Mouse (Mus musculus) embryo, embryonic 10.5 days (tissue): Measurements from ENCODE around the gene Atp9a.
"Not testable (repeated sequence)": the region's sequence is repeated elsewhere in the genome, so short reads cannot be mapped to it uniquely, and the experiment has no call there.

ENCODE experiments used
- DNase-seq: peaks from one replicate; pipeline ENCODE4 v3.0.0-alpha.2; 2015; ENCODE audit warnings: low spot score

Atp9a gene

DNA sequence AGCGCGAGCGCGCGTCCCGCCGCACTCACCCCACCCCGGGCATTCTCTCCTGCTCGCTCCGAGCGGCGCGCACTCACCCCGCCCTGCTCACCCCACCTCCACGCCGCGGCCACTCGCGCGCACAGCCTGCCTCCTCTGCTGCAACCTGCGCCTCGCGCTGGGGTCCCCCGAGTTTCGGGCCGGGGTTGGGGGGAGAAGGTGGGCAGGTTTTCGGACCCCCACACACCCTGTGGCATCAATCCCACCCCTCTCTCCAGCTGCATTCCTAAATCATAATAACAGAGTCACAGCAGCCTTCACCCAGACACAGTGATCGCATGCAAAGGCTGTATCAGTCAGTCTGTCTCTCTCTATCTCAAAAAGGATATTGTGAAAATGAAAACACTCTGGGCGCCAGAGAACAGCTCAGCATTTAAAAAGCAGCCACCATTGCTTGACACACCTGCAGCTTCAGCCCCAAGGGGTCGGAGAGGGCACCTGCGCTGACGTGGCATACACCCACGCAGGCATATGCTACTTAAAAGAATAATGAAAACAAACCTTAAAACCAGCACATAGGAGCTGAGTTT lies at the start of gene Atp9a:
Gene Atp9a, minus strand, starts transcription at position 351 of the 569 bp plus-strand sequence.
- peak; percentile 51 for DNase-seq

DNA sequence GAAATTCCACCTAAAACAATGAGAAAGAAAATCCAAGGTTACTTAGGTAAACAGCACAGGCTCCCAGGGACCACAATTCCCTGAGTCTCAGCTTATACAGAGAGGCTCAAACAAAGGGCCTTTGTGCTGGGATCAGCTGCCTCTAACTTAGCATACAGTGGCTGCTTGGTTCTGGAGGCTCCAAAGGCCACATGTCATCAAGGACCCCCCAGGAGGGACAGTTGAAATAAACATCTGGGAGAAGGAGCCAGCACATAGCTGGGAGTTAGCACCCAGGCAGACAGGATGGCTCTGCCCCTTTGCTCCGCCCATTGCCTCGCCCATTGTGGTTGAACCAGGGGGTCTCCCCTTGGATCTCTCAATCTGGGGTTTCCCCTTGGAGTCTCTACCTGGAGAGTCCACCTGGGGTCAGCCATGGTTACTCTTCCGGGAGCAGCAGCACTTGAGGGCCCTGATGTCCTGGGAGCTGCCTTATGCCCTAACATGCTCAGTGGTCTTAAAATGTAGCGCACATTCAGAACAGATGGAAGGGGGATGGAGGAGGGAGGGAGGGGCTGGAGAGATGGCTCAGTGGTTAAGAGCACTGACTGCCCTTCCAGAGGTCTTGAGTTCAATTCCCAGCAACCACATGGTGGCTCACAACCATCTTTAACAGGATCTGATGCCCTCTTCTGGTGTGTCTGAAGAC lies 49.0 kb upstream of the Atp9a start:
- DNase-seq = peak; percentile 80

DNA sequence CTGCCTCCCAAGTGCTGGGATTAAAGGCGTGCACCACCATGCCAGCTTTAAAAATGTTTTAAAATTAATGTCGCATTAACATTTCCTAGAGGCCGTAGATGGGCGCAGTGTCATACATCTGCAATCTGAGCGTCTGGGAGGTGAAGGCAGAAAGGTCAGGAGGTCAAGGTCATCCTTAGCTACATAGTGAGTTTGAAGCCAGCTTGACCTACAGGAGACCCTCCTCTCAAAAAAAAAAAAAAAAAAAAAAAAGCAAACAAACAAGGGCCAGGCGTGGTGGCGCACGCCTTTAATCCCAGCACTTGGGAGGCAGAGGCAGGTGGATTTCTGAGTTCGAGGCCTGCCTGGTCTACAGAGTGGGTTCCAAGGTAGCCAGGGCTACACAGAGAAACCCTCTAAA lies 44.0 kb upstream of the Atp9a start:
- DNase-seq = no peak

DNA sequence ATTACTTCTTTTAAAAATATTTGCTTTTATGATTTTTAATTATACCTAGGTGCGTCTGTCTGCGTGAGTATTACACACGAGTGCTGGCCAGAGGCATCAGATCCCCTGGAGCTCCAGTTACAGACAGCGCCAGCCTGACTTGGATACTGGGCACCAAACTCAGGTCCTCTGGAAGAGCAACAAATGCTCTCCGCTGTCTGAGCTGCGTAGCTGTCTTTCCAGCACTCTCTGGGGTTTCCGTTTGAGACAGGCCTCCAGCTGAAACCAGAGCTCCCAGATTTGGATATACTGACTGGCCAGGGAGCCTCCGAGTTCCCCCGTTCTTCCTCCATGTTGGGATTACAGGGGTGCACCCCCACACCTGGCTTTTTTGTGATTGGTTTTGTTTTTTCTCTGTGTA lies 38.4 kb upstream of the Atp9a start:
- DNase-seq = peak; percentile 29

DNA sequence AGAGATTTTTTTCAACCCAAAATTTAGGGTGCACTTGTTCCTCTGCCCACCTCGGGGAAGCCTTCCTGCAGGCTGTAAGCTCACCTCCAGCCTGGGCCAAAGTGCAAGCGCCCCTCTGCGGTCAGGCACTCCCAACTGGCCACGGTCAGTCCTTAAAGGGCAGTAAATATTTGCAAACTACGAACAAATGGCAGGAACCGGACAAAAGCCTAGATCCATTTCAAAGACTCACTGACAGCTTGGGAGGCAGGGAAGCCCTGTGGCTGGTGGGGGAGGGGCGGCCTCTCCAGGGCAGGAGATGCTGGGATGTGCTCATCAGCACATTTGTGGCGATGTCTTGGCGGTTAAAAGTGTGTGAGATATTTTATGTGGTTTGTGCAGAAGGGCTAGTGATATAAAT lies 37.8 kb upstream of the Atp9a start:
- DNase-seq = peak; percentile 72

DNA sequence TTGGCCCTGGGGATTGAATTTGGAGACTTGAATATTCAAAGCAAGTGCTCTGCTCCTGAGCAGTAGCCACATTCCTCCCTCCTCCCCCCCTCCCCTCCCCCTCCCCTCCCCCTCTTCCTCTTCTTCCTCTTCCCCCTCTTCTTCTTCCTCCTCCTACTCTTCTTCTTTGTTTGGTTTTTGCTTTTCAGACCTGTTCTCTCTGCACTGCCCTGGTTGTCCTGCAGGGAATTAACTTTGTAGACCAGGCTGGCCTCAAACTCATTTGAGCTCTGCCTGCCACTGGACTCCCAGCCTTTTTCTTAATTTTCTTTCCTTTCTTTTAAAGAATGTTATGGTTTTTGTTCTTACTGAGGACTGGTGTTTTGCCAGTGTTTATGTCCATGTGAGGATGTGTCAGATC lies 35.3 kb upstream of the Atp9a start:
- DNase-seq = no peak

DNA sequence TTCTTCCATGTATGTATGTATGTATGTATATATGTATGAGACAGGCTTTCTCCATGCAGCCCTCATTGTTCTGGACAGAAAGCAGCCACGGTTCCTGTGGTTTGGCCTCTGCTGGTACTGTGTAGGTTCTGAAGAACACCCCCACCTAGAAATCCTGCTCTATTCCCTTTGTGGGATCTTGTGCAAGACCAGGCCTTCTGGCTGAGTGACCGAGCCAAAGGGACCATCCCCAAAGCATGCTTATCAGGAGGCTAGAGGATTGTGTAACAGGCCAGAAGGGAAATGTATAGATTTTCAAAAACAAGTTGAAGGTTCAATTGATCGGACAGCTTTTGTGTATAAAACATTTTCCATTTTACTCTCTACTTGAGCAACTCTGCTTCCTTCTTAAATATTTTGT lies 34.0 kb upstream of the Atp9a start:
- no peak for DNase-seq

DNA sequence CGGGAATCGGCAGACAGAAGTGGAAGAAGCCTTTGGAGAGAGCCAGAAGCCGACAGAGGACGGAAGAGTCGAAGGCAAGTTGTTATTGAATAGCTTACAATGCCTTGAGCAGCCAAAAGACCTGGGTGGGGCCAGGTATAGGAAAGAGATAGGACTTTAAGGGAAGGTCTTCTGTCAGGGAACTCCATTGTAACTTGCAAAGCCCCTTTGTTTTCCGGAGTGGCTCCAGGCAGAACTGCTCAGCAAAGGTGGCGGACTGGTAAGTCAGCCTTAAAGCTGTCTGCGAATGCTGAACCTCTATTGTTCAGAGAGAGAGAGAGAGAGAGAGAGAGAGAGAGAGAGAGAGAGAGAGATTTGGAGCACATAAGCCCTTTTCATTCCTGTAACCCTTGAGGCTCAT lies 27.1 kb upstream of the Atp9a start:
- no peak for DNase-seq

DNA sequence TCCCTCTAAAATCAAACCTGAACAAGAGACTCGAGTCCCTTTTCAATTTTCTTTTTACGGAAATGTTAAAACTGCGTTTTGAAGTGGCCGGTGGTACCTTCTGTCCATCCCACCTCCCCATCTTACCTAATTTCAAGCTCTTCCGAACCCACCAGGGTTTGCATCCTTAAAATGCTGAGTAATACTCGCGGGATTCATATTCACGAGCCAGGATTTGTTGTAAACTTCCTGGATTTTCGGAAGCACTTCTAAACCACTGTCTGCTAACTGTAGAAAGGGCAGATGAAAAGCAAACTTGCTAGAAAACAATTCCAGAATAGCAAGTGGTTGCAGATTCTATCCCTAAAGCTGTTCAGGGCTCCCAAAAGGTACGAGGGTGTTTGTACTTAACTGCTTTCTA lies 25.4 kb upstream of the Atp9a start, which contains the start of gene Sall4:
Gene Sall4, minus strand, starts transcription at position 362 of the 400 bp plus-strand sequence.
- DNase-seq = no peak

DNA sequence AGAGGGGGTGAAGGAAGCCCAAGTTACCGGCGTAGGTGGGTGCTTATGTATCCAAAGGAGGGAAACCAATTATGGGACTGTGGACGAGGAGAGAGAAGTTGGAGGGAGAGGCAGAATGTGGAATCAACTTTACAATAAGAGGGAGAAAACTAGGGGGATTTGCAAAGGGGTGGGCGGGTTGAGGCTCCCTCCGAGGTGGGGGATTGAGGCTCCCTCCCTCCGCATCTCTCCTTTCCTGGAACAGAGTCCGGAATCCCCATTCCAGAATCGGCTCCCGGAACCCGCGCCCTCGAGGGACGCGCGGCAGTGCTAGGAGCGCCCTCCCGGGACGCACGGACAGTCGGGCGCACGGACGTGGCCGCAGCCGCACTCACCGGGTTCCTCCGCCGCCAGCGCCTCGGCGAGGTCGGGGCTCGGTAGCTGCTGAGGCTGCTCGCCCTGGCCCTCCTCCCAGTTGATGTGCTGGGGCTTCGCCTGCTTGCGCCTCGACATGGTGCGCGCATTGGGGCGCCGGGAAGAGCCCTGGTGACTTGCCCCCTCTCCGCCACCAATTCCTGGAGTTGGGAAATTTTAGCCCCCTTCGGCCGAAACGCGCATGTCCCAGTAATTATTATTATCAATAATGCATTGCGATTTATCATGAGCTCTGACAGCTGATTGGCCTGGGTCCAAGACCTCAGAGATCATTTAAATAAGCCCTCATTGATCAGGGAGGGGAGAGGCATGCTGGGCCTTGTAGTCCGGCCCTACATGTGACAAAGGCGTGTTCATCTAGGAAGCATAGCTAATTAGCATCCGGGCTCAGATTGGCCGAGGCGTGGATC lies 24.5 kb upstream of the Atp9a start:
- peak; percentile 96 for DNase-seq

DNA sequence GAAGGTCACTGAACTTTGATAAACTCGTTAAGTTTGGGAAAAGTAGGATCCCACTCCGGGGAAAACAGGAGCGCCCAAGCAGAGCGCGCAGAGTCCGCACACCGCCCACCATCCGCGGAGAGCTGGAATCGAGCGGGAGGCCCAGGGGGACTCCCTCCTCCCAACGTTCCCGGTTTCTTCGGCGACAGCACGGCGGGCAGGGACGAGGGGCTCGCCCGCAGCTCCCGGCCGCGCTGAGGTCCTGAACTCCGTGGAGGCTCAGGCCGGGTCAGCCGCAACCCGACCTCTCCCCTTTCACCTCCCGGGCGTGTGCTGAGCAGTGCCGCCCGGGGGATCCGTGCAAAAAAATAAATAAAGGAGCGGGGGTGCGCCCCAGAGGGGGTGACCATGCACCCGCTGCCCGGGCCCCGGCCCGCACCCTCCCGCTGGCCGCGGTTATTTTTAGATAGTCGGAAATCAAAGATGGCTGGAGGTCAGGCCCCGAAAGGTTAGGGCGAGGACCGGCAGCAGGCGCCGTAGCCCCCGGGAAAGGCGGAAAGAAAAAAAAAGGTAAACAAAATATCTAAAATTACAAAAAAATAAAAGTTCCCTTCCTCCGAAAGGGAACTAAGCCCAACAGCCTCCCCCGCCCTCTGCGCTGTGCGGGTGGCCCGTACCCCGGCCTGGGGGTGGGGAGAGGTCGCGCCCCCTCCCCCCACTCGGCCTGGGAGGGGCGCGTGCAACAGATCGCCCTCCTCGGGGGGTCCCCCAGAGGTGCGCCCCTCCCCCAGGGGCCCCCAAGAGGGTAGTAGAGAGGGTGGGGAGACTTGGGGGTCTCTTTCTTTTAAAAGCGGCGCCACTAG lies 23.7 kb upstream of the Atp9a start:
- peak; percentile 63 for DNase-seq

DNA sequence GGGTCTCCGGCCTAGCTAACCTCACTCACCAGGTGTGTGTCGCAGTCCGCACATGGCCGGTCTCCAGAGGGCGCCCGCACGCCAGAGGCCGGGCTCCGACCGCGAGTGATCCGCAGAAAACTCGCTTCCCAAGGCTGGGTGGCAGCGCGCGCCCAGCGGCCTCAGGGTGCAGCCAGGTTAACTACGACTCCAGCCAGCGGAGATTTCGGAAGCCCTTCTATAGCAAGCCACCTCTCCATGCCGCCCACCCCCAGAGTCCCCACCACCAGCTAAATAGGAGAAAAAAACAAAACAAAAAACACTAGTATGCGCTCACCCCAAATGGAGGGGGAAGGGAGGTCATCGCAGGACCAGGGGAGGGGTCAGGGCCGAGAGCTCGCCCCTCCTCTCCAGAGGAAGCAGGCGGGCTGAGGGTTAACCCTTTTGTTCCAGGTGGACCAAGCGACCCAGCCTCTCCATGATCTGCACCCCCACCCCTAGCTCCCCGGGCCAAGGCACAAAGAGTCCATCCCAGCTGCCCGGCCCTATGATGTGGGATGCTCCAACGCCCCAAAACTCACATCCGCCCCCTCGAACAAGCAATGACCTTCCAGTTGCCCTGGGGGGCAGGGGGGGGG lies 23.0 kb upstream of the Atp9a start:
- peak; percentile 91 for DNase-seq

DNA sequence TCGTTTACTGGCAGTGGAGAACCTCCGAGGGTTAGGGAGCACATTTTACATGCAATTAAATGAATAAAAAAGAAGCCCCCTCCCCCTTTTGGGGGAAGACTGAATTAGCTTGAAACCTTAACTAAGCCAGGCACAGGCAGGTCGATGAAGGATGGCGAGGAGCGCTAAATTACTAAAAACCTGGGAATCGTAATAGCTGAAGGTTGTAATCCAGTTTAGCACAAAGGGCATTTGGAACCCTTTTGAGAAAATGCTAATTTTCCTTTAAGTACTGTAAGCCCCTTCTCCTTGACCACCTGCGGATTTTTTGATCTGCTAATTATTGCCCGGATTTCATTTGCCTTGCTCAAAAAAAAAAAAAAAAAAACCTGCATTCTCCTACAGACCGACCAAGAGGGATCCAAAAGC lies 22.3 kb upstream of the Atp9a start:
- DNase-seq = peak; percentile 51

DNA sequence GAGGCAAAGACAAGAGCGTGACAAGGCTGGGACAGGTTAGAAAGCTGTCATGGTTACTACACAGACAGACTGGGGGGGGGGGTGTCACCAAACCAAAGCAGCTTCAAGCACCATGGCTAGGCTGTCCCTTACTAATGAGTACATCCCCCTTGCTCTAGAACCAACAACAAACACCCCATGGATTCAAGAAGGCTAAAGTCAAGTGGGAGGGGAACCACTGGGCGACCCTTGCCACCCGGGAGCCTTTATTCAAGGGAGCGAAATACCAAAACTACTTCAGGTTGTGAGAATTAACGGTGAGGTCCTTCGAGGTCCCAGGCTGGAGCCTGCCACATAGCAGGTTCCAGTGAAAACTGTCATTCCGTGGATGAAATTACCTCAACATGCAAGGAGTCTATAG lies 21.6 kb upstream of the Atp9a start:
- DNase-seq = peak; percentile 20

DNA sequence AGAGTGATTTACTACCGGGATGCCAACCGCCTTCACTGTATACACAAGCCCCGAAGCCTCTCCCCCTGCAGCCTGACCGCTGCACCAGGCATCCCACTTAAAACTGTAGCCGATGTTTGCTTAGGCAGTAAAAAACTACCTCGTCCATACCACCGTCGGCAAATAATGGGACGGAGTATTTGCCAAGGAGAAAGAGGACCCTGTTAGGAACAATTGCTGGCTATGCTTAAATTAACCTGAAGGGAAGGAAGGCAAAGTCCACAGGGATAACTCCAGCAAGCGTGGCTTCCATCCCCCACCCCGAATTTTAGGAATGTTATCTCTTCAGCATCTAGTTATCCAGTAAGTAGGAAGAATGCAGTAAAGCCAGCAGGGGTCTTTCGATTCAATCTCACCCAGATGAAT lies 20.2 kb upstream of the Atp9a start:
- peak; percentile 56 for DNase-seq

DNA sequence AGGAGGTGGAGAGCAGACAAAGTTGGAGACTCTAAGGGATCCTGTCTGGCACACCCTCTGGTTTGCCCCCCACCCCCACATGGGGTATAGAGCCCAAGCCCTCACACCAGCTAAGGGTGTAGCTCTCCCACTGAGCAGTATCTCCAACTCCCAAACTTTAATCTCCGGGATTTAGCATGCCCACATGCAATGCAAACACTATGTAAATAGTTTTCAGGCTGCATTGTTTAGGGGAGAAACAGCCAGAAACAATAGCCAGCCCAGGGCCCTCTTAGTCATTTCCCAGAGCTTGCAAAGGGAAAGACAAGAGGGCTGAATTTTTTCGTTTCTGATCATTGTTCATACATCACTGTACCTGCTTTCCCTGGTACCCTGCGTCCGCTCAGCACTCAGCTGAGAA lies 19.7 kb upstream of the Atp9a start:
- DNase-seq = no peak

DNA sequence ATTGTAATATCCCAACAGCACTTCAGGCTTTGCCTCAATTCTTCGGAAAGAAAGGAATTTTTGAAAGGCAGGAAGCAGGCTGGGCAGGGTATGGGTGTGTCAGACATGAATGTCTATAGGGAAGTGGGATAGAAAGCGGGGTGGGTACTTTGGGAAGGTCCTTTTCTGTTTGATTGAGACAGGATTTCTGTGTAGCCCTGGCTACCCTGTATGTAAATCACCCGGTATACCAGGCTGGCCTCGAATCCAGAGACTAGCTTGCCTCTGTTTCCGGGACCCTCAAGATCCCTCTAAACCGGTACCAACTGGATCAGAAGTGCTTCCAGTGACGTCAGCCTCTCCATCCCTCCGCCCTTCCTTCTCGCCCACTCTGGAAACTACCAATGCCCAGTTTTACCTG lies 18.9 kb upstream of the Atp9a start:
- no peak for DNase-seq

DNA sequence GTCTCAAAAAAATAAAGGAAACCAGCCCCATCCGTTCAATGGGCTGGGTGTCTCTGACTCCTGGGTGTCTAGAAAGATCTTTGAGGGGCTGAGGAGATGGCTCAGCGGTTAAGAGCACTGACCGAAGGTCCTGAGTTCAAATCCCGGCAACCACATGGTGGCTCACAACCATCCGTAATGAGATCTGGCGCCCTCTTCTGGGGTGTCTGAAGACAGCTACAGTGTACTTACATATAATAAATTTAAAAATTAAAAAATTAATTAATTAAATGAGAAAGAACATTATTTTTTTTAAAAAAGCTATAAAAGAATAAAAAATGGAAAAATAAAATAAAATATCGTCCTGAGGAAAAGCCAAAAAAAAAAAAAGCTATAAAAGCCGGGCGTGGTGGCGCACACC lies 2.2 kb upstream of the Atp9a start:
- DNase-seq = not testable (repeated sequence)

DNA sequence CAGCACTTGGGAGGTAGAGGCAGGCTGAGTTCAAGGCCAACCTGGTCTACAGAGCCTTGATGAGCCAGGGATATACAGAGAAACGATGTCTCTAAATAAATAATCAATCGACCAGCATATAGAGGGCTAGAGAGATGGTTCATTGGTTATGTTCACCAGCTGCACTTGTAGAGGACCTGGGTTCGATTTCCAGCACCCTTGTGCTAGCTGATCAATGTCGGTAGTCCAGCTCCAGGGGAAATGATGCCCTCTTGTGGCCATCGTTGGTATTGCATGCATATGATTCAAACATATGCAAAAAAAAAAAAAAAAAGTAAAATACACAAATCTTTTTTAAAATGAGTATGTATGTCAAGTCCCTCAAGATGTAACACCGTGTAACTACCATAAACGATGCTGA lies 440 bp upstream of the Atp9a start:
- DNase-seq = peak; percentile 78

DNA sequence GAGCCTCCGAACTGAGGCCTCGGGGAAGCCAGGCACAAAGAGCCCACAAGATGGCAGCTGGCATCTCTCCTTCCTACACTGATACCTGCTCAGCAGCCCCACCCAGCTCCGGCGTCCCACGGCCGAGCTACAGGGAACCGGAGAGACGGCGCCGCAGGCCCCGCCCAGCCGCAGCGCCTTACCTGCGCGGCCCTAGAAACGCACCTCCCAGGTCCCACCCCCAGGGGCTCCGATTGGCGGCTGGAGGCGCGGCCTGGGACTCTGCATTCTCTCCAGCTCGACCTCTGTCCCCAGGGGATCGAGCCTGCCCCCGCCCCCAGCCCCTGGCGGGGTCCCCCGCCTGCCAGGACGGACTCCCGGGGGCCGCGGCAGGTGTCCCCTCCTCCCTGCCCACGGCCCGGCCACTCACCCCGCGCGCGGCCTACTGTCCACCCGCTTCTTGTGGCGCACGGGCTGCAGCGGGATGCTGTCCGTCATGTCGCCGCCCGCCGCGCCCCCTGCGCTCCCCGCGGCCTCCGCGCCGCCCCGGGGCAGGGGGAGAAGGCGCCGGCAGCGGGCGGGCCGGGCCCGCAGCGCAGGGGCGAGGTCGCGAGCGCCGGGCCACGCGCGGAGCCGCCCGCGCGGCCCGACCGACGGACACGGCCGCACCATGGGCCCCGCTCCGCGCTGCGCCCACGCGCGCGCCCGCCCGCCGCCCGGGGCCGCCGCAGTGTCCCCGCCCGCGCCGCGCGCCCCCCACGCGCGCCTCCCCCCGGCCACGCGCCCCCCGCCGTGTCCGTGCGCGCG lies 743 bp downstream of the Atp9a start:
- DNase-seq = peak; percentile 70

DNA sequence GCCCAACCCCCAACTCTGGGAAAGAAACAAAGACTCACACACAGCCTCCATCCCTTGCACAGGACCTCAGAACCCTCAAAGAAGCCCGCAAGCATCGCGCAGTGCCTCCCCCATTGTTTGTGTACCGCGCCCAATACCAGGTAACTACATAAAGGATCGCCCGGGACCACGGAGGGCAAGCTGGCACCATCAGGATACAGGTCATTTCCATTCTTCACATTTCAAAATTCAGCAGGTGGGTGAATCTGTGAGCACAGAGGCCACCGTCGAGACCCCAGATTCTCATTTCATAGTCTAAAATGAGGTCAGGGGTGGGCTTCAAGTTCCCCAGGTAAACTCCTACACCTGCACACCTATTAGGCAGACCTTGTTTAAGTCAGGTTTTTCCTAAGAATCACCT lies 1.7 kb downstream of the Atp9a start:
- no peak for DNase-seq
